Mouse (Mus musculus) ES-E14 (cell line): ENCODE results near the gene Gcnt1. TPM values are rescaled to one million over a fixed set of nuclear protein-coding genes. Genes with fewer than 3 reads are reported as not detected.

Experiments used
- DNase-seq: peaks from one replicate; pipeline ENCODE4 v3.0.0-alpha.2; 2013; ENCODE audit warnings: low read depth, low spot score
- H3K27ac ChIP-seq: 2 replicates; pipeline ENCODE4 v1.5.1; 2012; ENCODE audit warnings: low read depth, mild to moderate bottlenecking, low read length, moderate library complexity, mixed read lengths; ENCODE audit not compliant: poor library complexity, insufficient read depth, severe bottlenecking
- H3K36me3 ChIP-seq: 2 replicates; pipeline ENCODE4 v1.6.1; 2012; ENCODE audit warnings: mild to moderate bottlenecking, low read length, moderate library complexity, mixed read lengths; ENCODE audit not compliant: control insufficient read depth, poor library complexity, insufficient read depth, severe bottlenecking
- H3K4me1 ChIP-seq, 2 experiments: fragments of 150-350 bp in 1 of 2; sonication (generic) in 1 of 2; 2 replicates each; pipeline ENCODE4 v1.6.1; 2012; ENCODE audit warnings: low read length in 2 of 2, mild to moderate bottlenecking in 1 of 2, mixed read lengths in 1 of 2; ENCODE audit not compliant: control insufficient read depth in 2 of 2, insufficient read depth in 2 of 2, poor library complexity in 1 of 2
- H3K4me3 ChIP-seq, 2 experiments: fragments of 150-350 bp in 1 of 2; sonication (generic) in 1 of 2; 2 replicates each; pipeline ENCODE4 v1.5.1; 2012; ENCODE audit warnings: low read length in 2 of 2, low read depth in 1 of 2, mild to moderate bottlenecking in 1 of 2, mixed read lengths in 1 of 2; ENCODE audit not compliant: insufficient read depth in 1 of 2, poor library complexity in 1 of 2, severe bottlenecking in 1 of 2
- H3K9ac ChIP-seq: 2 replicates; pipeline ENCODE4 v1.6.1; 2012; ENCODE audit warnings: low read depth, mild to moderate bottlenecking, low read length, mixed read lengths; ENCODE audit not compliant: poor library complexity, insufficient read depth, severe bottlenecking
- H3K9me3 ChIP-seq: fragments of 150-350 bp; sonication (generic); 2 replicates; pipeline ENCODE4 v1.6.1; 2012; ENCODE audit warnings: low read depth, mild to moderate bottlenecking, low read length; ENCODE audit not compliant: control insufficient read depth, insufficient read depth
- CHD2 ChIP-seq: IDR thresholded peaks from 2 replicates; pipeline ENCODE4 v1.6.1; 2014; ENCODE audit warnings: mild to moderate bottlenecking, low read depth, low read length, inconsistent platforms
- HCFC1 ChIP-seq: IDR thresholded peaks from 2 replicates; pipeline ENCODE4 v1.6.1; 2012; ENCODE audit warnings: low read length, inconsistent platforms, borderline replicate concordance; ENCODE audit not compliant: insufficient read depth
- MAFK ChIP-seq: IDR thresholded peaks from 2 replicates; pipeline ENCODE4 v1.6.1; 2014; ENCODE audit warnings: mild to moderate bottlenecking, low read depth, low read length, inconsistent platforms; ENCODE audit not compliant: insufficient read depth
- ZC3H11A ChIP-seq: IDR thresholded peaks from 2 replicates; pipeline ENCODE4 v1.6.1; 2012; ENCODE audit warnings: low read depth, mild to moderate bottlenecking, inconsistent platforms, low read length, borderline replicate concordance
- ZNF384 ChIP-seq: IDR thresholded peaks from 2 replicates; pipeline ENCODE4 v1.6.1; 2012; ENCODE audit warnings: low read depth, low read length, inconsistent platforms
- in situ Hi-C, 2 experiments: fragments of 600-800 bp; cut with MboI; formaldehyde crosslinking; loops; one replicate each; pipeline ENCODE4 v1.15.1; 2025; ENCODE audit warnings: low sequenced_read_pairs in 2 of 2, inconsistent platforms in 1 of 2; ENCODE audit not compliant: unreplicated experiment in 2 of 2
- total RNA-seq: library from RNA; depleted of rRNA; stranded (reverse); fragments of 300-350 nt; gene quantifications from 2 replicates; pipeline ENCODE4 v1.2.3, GENCODE M21; 2012

The Gcnt1 gene
- total RNA-seq, 1 experiment = 24.1 TPM

GRCm38 (mm10) chr19:17388404-17388803 lies 15.8 kb upstream of the Gcnt1 start:
- H3K4me3 ChIP-seq = no peak overlapping the region
- H3K9ac ChIP-seq = no peak overlapping the region
- no peaks in the 10 kb centered on the region for H3K36me3 ChIP-seq
- in situ Hi-C loops = no loop called here
- no peak overlapping the region for H3K27ac ChIP-seq
- H3K9me3 ChIP-seq = no peaks in the 10 kb centered on the region
- H3K4me1 ChIP-seq = peaks cover 0 to under 1% of the 10 kb centered on the region in 2 experiments; a peak in 1 of 4 replicates
- TF ChIP-seq ZC3H11A (peak; percentile 79; the same call in 1 of the 2 replicates), MAFK (no peak)
- DNase-seq = peak; percentile 20

DNA sequence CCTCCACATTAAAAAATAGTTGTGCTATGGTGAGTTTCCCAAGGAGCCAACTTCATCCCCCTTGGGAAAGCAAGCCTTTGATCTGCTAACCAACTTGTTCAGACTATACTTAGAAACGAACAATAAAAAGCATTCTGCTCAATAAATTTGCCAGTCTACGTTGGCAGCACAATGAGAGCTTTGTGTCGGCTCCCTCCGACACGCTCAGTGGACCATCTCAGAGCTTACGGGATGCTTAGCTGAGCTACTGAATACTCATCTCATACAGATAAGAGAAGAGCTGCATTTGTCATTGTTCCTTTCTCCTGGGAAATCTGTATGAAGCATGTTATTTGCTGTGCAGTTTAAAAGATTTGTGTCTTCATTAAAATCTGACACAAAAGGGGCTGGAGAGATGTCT lies 13.8 kb upstream of the Gcnt1 start:
- TF ChIP-seq CHD2 (no peak), HCFC1 (no peak), MAFK (no peak), ZNF384 (no peak), ZC3H11A (no peak)
- Histone ChIP-seq H3K9ac (no peak overlapping the region), H3K9me3 (no peaks in the 10 kb centered on the region), H3K4me3 (no peak overlapping the region), H3K27ac (no peak overlapping the region), H3K4me1 (no peaks in the 10 kb centered on the region), H3K36me3 (no peaks in the 10 kb centered on the region)
- in situ Hi-C loops = no loop called here
- no peak for DNase-seq

- TF ChIP-seq CHD2 = no peak
- no peaks in the 10 kb centered on the region for H3K4me1 ChIP-seq
- H3K36me3 ChIP-seq = no peaks in the 10 kb centered on the region
- DNase-seq = no peak
- H3K27ac ChIP-seq = no peak overlapping the region
- no peaks in the 10 kb centered on the region for H3K9me3 ChIP-seq
- in situ Hi-C loops = no loop called here
- no peak overlapping the region for H3K4me3 ChIP-seq
- H3K9ac ChIP-seq = no peak overlapping the region
Measured at GRCm38 (mm10) chr19:17385426-17385825, 12.8 kb upstream of the Gcnt1 start.

- Histone ChIP-seq H3K9ac (no peak overlapping the region), H3K4me1 (no peaks in the 10 kb centered on the region), H3K9me3 (no peaks in the 10 kb centered on the region), H3K36me3 (no peaks in the 10 kb centered on the region), H3K27ac (no peak overlapping the region), H3K4me3 (no peak overlapping the region)
- no peak for TF ChIP-seq ZC3H11A
- no peak for TF ChIP-seq ZNF384
- no peak for DNase-seq
- in situ Hi-C loops = no loop called here
Measured at GRCm38 (mm10) chr19:17385022-17385421, 12.4 kb upstream of the Gcnt1 start.

DNA sequence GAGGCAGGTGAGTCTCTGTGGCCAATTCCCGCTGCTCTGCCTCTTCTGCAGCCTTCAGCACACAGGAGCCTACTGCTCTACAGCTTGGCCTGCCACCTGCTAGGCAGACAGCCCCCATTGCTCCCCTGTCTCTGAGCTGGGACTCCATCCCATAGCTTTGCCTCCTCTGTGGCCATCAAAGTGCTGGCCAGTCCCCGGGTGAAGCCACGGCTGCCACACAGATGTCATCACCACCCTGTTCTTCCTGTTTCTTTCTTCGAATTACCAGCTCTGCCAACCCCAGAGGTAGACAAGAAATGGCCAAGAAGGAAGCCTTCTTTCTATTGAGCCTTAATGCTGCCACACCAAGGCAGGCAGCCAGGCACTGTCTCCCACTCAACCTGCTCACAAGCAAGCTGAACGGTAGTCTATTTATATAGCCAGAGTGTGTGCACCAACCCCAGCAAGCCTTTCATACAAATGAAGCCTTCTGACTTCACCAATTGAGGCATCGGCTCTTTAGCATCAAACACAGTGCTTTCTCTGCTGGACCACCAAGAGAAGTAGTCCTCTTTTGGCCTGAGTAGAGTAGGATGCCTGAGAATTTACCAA lies 10.3 kb upstream of the Gcnt1 start:
- in situ Hi-C loops = no loop called here
- DNase-seq = no peak
- H3K9me3 ChIP-seq = no peaks in the 10 kb centered on the region
- H3K27ac ChIP-seq = no peak overlapping the region
- no peak overlapping the region for H3K4me3 ChIP-seq
- TF ChIP-seq HCFC1 (no peak), ZC3H11A (no peak), CHD2 (no peak), ZNF384 (no peak), MAFK (no peak)
- no peak overlapping the region for H3K9ac ChIP-seq
- H3K4me1 ChIP-seq = no peaks in the 10 kb centered on the region
- H3K36me3 ChIP-seq = no peaks in the 10 kb centered on the region
